Mouse (Mus musculus): ENCODE data around the gene Prnp. TPM values are rescaled to one million over a fixed set of nuclear protein-coding genes. Genes with fewer than 3 reads are reported as not detected.

Gene Prnp
- polyA plus RNA-seq, 1 experiment from 2014 or later = 82.0 TPM

DNA sequence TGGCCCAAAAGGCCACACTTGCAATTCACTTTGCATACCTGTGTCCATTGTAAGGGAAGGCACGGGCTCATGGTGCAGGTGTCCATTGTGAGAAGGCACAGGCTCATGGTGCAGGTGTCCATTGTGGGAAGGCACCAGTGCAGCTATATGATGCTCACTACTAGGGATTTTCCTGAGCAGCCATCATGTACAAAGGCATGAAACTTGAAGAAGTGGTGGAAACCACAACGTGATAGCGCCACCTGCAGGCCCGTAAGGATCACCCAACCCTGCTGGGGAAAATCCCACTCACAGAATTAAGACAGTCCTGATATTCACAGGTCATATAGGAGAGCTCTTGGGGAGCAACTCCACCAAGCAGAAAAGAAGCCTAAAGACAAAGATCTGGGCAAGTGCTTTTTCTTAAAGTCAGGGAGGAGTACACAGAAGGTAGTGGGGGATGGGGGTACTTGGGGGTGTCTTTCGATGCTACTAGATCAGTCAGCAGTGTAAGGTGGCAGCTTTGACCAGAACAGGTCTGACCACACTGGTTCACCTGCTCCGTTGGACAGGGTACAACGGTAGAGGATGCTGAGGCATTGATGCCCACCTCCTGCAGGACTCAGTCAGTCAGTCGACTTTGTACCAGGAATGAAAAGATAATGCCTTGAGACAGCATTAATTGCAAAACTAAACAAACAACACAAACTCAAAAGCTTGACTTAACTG lies 29.8 kb downstream of the Prnp start:
- no peak overlapping the region for H3K4me2 ChIP-seq
- H3K9me3 ChIP-seq = no peaks in the 10 kb centered on the region
- H3K4me3 ChIP-seq = no peak overlapping the region
- no peak overlapping the region for H3K9ac ChIP-seq
- H3K27ac ChIP-seq (replicated peaks) = no peak overlapping the region
- no peak for ATAC-seq (ENCODE audit: extremely low read depth, insufficient number of reproducible peaks, low FRiP score, low TSS enrichment)
- H3K4me1 ChIP-seq = peaks cover 28% of the 10 kb centered on the region
- 37% methylated on average over 8 of the region's 8 CpGs for WGBS
- peaks cover 13% of the 10 kb centered on the region for H3K36me3 ChIP-seq
- no peaks in the 10 kb centered on the region for H3K27me3 ChIP-seq (replicated peaks)

DNA sequence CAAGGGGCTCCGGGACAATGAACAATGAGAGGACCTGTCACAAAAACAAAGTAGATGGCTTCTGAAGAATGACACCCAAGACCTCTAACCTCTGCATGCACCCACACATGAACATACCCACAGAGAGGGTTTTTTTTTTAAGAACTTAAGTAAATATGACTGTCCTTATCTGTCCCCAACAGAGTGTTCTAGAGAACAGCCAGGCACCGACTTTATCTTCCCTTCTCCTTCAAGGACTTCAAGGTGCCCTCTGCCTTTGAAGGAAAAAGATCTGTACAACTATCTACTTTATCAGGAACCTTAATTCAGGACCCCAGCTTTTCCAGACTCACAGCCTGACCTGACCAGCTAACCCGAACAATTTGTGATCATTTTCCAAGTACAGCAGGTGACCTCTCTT lies 30.8 kb downstream of the Prnp start:
- no peak overlapping the region for H3K4me2 ChIP-seq
- H3K9me3 ChIP-seq = no peaks in the 10 kb centered on the region
- no peak for ATAC-seq (ENCODE audit: extremely low read depth, insufficient number of reproducible peaks, low FRiP score, low TSS enrichment)
- no peak overlapping the region for H3K9ac ChIP-seq
- H3K36me3 ChIP-seq = peaks cover 13% of the 10 kb centered on the region
- H3K4me3 ChIP-seq = no peak overlapping the region
- peaks cover 26% of the 10 kb centered on the region for H3K4me1 ChIP-seq
- 36% methylated on average over 3 of the region's 3 CpGs for WGBS
- H3K27me3 ChIP-seq (replicated peaks) = no peaks in the 10 kb centered on the region
- H3K27ac ChIP-seq (replicated peaks) = no peak overlapping the region

DNA sequence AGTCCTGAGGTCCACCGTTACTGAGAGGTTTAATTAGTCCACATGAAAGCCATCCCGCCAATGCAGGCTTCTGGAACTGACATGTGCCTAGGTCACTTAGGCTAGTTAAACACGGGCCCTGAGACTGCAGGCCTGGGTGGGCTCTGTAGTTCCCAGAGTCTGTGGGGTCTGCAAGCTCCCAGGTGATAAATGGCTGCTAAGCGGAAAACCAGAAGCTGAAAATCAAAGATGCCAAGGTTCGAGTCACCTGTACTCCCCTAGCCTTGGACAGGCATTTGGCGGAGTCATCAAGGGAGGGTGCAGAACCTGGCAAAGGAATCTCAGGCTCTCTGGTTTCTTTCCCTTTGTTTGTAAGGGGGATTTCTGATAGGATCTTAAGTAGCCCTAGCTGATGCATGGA lies 31.8 kb downstream of the Prnp start:
- peaks cover 9% of the 10 kb centered on the region for H3K36me3 ChIP-seq
- H3K4me1 ChIP-seq = peaks cover 23% of the 10 kb centered on the region
- H3K9me3 ChIP-seq = no peaks in the 10 kb centered on the region
- H3K4me2 ChIP-seq = no peak overlapping the region
- H3K27me3 ChIP-seq (replicated peaks) = no peaks in the 10 kb centered on the region
- H3K4me3 ChIP-seq = no peak overlapping the region
- H3K27ac ChIP-seq (replicated peaks) = no peak overlapping the region
- no peak for ATAC-seq (ENCODE audit: extremely low read depth, insufficient number of reproducible peaks, low FRiP score, low TSS enrichment)
- 74% methylated on average over 6 of the region's 6 CpGs for WGBS
- H3K9ac ChIP-seq = no peak overlapping the region

DNA sequence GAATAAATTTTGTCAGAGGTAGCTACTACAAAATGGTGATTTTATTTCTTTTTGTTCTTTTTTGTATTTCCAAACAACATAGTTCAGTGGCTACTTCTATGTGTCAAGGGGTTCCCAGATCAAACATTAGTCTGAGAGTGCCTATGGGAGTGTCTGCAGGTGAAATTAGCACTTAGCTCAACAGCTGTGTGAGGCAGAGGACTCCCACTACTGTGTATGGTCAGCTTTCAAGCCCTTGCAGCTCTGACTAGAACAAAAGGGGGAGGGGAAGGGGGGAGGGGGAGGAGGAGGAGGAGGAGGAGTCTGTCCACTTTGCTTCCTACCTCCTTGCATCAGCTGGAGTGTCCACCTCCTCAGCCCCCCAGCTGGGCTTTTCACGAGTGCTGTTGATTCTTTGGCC lies 34.6 kb downstream of the Prnp start:
- H3K4me1 ChIP-seq = peaks cover 8% of the 10 kb centered on the region
- H3K4me3 ChIP-seq = no peak overlapping the region
- H3K36me3 ChIP-seq = no peaks in the 10 kb centered on the region
- ATAC-seq (ENCODE audit: extremely low read depth, insufficient number of reproducible peaks, low FRiP score, low TSS enrichment) = no peak
- H3K9ac ChIP-seq = no peak overlapping the region
- peak overlapping the region; percentile 28; the same call in 1 of the 2 replicates for H3K27ac ChIP-seq (replicated peaks)
- no peaks in the 10 kb centered on the region; the same call in 1 of the 2 replicates for H3K27me3 ChIP-seq (replicated peaks)
- WGBS = 29% methylated on average over 1 of the region's 1 CpGs
- no peaks in the 10 kb centered on the region for H3K9me3 ChIP-seq
- H3K4me2 ChIP-seq = no peak overlapping the region

DNA sequence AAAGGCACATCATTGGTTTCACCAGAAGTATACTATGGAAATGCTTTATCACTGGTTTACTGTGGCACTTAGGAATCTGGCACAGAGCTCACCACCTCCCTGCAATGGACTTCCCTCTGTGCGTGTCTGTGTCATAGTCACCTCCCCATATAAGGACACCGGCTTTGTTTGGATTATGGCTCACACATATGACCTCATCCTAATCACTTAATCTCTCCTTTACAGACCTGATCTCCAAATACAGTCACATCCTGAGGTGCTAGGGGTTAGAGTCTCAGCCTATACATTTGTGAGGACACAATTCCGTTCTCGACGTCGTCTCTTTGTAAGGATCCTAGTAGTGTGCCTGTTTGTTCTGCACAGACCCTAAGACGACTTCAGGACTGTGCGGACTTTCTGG lies 35.5 kb downstream of the Prnp start:
- peaks cover 12% of the 10 kb centered on the region for H3K4me1 ChIP-seq
- no peak overlapping the region for H3K4me2 ChIP-seq
- no peak overlapping the region for H3K27ac ChIP-seq (replicated peaks)
- ATAC-seq (ENCODE audit: extremely low read depth, insufficient number of reproducible peaks, low FRiP score, low TSS enrichment) = no peak
- peaks cover 2% of the 10 kb centered on the region; the same call in 1 of the 2 replicates for H3K27me3 ChIP-seq (replicated peaks)
- H3K4me3 ChIP-seq = no peak overlapping the region
- no peak overlapping the region for H3K9ac ChIP-seq
- no peaks in the 10 kb centered on the region for H3K36me3 ChIP-seq
- H3K9me3 ChIP-seq = no peaks in the 10 kb centered on the region
- WGBS = 59% methylated on average over 8 of the region's 8 CpGs

DNA sequence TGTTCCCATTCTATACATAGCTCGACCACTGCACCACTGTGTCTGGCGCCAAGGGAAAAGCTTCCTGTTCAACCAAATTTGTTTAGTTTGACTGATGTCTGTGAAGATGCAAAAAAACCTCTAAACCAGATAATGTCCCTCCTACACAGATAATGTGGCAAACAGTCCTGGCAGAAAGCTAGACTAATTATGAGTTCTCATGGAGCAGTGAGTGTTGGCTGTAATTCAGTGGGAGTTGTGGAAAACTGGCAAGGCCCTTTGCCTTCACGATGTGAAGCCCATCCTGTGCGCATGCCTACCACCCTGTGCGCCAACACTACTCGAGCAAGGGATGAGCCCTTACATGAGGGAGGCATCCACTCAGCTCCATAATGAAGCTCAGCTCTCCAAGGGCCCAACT lies 36.0 kb downstream of the Prnp start:
- Histone ChIP-seq H3K36me3 (no peaks in the 10 kb centered on the region), H3K9ac (no peak overlapping the region), H3K9me3 (no peaks in the 10 kb centered on the region), H3K4me1 (peaks cover 17% of the 10 kb centered on the region), H3K4me3 (no peak overlapping the region), H3K27ac (replicated peaks) (no peak overlapping the region), H3K27me3 (replicated peaks) (peaks cover 7% of the 10 kb centered on the region), H3K4me2 (no peak overlapping the region)
- 70% methylated on average over 6 of the region's 6 CpGs for WGBS
- ATAC-seq (ENCODE audit: extremely low read depth, insufficient number of reproducible peaks, low FRiP score, low TSS enrichment) = no peak

DNA sequence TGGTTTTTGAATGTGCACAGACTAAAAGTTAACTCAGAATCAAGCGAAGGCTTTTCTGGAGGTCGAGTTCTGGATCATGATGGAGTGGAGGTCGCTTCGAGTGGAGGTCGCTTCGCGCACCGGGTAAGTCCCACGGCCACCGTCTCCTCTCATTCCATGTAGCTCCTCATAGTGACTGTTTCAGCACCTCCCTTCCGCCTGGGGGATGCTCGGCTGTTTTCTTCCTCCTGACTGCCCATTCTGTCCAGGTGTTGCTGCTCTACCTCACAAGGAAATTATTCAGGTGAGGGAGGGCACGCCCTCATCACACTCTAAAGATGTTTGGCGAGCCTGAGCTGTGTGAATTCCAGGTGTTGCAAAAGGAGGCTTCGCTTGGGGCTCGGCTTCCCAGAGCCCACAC lies 36.6 kb downstream of the Prnp start:
- WGBS = 88% methylated on average over 16 of the region's 16 CpGs
- H3K9me3 ChIP-seq = no peaks in the 10 kb centered on the region
- no peak overlapping the region for H3K4me2 ChIP-seq
- H3K9ac ChIP-seq = no peak overlapping the region
- peaks cover 8% of the 10 kb centered on the region for H3K27me3 ChIP-seq (replicated peaks)
- no peak overlapping the region for H3K27ac ChIP-seq (replicated peaks)
- no peak overlapping the region for H3K4me3 ChIP-seq
- no peaks in the 10 kb centered on the region for H3K36me3 ChIP-seq
- no peak for ATAC-seq (ENCODE audit: extremely low read depth, insufficient number of reproducible peaks, low FRiP score, low TSS enrichment)
- peaks cover 19% of the 10 kb centered on the region for H3K4me1 ChIP-seq

DNA sequence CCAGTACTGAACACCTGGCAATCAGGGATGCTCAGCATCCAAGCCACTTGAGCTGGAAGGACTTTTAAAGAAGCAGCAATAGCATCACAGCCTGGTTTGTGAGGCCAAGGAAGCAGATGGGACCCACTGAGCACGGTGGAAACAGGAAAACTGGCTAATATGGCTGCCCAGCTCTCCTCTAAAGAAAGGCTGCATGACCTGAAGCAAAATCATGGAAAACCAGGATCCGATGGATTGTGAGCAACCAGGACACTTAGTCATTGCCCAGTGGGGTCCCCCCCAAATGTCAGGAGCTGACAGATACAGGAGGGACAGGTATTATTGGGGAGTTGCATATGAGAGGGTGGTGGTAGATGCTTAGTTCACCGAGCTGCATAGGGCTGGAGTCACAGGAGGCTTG lies 38.4 kb downstream of the Prnp start:
- Histone ChIP-seq H3K4me3 (no peak overlapping the region), H3K27me3 (replicated peaks) (peaks cover 24% of the 10 kb centered on the region), H3K4me1 (peaks cover 29% of the 10 kb centered on the region), H3K9ac (no peak overlapping the region), H3K36me3 (no peaks in the 10 kb centered on the region), H3K9me3 (no peaks in the 10 kb centered on the region), H3K27ac (replicated peaks) (no peak overlapping the region), H3K4me2 (no peak overlapping the region)
- 77% methylated on average over 3 of the region's 3 CpGs for WGBS
- ATAC-seq (ENCODE audit: extremely low read depth, insufficient number of reproducible peaks, low FRiP score, low TSS enrichment) = no peak

DNA sequence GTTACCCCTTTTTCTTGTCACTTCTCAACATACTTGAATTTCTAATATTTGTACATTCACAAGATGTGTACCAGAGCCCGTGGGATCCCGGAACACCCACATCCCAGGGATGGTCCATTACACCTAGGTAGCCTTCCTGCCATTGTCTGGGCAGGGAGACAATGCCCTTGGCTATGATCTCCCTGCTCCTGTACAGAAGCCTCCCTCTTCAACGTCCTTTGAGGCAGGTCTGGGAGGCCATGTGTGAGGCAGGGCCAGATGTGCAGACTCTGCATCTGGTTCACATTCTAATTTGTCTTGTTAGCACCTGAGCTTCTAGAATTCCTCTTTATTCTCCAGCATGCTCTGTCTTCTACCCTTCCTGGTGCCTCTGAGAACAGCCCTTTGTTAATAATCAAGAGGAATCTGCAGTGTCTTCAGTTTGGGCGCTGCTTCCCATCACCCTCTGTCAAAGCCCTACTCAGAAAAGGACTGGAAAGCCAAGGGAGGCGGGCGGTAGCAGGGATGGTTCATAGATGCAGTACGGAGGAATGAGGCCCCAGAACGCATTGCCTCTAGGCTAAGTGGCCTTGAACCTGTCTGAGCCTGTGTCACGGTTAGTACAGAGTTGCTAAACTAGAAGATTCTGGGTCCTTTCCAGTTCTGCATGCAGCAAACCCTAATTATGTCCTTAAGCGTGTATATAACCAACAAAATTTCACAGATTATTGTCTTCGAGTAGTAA lies 39.4 kb downstream of the Prnp start:
- H3K4me2 ChIP-seq = no peak overlapping the region
- no peak overlapping the region for H3K4me3 ChIP-seq
- H3K36me3 ChIP-seq = no peaks in the 10 kb centered on the region
- no peaks in the 10 kb centered on the region for H3K9me3 ChIP-seq
- 65% methylated on average over 11 of the region's 11 CpGs for WGBS
- peaks cover 35% of the 10 kb centered on the region for H3K4me1 ChIP-seq
- H3K27me3 ChIP-seq (replicated peaks) = peaks cover 34% of the 10 kb centered on the region
- ATAC-seq (ENCODE audit: extremely low read depth, insufficient number of reproducible peaks, low FRiP score, low TSS enrichment) = no peak
- H3K27ac ChIP-seq (replicated peaks) = no peak overlapping the region
- no peak overlapping the region for H3K9ac ChIP-seq

DNA sequence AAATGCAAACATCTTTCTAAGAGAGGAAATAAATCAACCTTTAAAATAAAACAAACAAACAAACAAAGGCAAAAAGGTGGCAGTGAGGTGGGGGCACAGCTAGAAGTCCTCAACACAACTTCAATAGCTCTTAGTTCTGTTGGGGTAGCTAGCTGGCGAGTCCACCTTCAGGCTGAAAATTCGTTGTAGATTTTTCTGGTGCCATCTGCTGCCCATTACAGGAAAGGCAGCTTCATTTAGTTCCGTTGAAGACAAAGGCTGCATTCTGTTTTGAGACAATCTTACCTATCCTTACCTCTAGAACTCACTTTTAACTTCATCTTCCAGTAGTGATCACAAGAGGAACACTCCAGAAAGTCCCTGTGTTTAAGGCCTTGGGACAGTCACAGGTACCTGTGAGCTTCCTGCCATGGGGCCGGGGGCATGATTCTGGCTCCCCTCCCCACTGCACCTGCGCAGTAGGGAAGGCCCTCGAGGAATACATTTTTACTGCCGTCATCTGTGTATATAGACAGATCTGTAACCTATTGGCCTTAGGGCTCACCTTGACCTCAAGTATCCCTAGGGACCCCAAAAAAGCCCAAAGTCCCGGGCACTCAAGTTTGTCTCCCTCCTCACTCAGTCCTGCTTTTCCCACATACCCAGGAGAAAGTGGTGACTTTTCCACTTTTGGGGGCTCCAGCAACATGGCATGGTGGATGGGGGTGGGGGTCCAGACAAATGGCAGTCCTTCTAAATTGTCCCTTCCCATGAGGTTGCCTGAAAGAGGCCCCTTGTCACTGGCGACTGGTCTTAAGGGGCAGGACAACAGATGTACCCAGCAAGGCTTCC lies 40.3 kb downstream of the Prnp start:
- no peak overlapping the region for H3K4me3 ChIP-seq
- ATAC-seq (ENCODE audit: extremely low read depth, insufficient number of reproducible peaks, low FRiP score, low TSS enrichment) = no peak
- H3K27ac ChIP-seq (replicated peaks) = no peak overlapping the region
- H3K4me2 ChIP-seq = peak overlapping the region; percentile 41; the same call in 1 of the 2 replicates
- peak overlapping the region; percentile 37; the same call in 1 of the 2 replicates for H3K9ac ChIP-seq
- 50% methylated on average over 9 of the region's 9 CpGs for WGBS
- no peaks in the 10 kb centered on the region for H3K9me3 ChIP-seq
- peaks cover 36% of the 10 kb centered on the region for H3K4me1 ChIP-seq
- peaks cover 37% of the 10 kb centered on the region for H3K27me3 ChIP-seq (replicated peaks)
- no peaks in the 10 kb centered on the region for H3K36me3 ChIP-seq

DNA sequence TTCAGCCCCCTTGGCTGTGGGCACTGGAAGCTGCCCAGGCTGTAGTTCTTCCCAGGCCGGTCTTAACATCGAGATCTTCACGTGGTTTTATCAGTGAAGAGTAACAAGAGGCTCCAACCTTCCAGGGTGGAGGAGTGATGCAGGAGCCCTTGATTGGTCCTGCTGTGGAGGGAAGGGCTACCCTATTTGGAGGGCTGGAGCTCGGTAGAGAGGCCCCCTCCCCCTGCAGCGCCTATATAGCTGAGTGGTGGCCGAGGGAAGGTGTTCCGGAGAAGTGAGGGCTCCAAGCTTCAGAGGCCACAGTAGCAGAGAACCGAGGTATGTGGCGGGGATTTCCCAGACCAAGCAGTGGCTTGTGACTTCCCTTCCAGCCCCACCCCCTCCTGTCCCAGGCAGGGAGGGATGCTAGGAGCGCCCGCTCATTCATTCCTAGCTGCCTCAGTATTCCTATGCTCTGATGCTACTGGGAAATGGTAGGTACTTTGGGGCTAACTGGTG lies 40.9 kb downstream of the Prnp start, which contains the start of gene Prnd:
Gene Prnd (plus strand): TSS at position 264 of the 498 bp plus-strand sequence.
- Histone ChIP-seq H3K36me3 (no peaks in the 10 kb centered on the region), H3K4me2 (peak within 1 kb of the TSS; percentile 41), H3K9ac (peak within 1 kb of the TSS; percentile 40; the same call in 1 of the 2 replicates), H3K4me1 (peaks cover 36% of the 10 kb centered on the region), H3K27ac (replicated peaks) (no peak within 1 kb of the TSS), H3K4me3 (0 out of 2 replicates have a peak within 1 kb of the TSS, but pooled peaks have one; percentile 4), H3K27me3 (replicated peaks) (peaks cover 37% of the 10 kb centered on the region), H3K9me3 (no peaks in the 10 kb centered on the region)
- 7% methylated on average over 11 of the region's 11 CpGs for WGBS
- ATAC-seq (ENCODE audit: extremely low read depth, insufficient number of reproducible peaks, low FRiP score, low TSS enrichment) = 0 out of 2 replicates have a peak, but pooled peaks have one; percentile 17
